Comparison of ENCODE assay signal across 19 mouse cellular contexts in the genomic region with DNA sequence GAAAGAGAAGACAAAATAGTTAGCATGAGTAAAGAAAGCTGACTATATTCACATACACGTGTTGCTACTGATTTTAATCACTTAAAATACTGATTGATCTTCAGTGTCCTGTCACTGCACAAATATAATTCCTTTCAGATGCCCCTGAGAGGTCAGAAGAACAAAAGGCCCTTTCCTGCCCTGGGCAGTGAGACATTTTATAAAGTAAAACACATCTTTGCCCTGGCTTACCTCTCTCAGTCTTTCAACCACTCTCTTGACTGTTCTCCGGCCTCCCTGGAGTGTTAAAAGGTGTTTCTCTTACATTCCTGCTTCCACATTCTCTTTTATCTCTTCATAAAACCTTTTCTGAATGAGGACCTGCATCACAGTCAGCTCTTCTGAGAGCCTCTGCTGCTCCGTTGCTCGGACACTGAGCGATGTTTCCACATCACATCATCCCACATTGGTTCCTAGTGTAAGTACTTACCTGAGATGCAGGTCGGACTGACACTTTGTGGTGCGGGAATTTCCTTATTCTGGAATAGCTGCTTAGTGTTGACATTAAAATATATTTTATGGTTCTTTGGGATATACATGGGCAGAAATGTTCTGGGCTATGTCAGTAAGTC.
"Had no signal": no experiment of that assay in that cellular context is flagged by ENCODE, and none has a peak within 500 bp of the region (broad histone marks: within the 10 kb centered on the region; RNA-seq: fewer than 3 reads in every experiment).

No protein-coding gene starts in this region.

- ATAC-seq: liver, embryonic 12.5 days had no signal

- H3K9ac ChIP-seq: liver, embryonic 12.5 days; liver, embryonic 14.5 days; lung, embryonic 14.5 days; midbrain, embryonic 12.5 days; neural tube, embryonic 13.5 days; neural tube, embryonic 15.5 days had no signal

- H3K36me3 ChIP-seq: midbrain, embryonic 10.5 days; midbrain, embryonic 12.5 days; neural tube, embryonic 13.5 days; neural tube, embryonic 15.5 days had no signal

- H3K9me3 ChIP-seq: liver, embryonic 12.5 days; midbrain, embryonic 10.5 days; midbrain, embryonic 12.5 days; neural tube, embryonic 13.5 days; neural tube, embryonic 15.5 days had no signal

- H3K4me2 ChIP-seq: liver, embryonic 12.5 days; lung, embryonic 14.5 days; midbrain, embryonic 12.5 days; neural tube, embryonic 13.5 days; neural tube, embryonic 15.5 days had no signal

- DNase-seq: lung, adult 18-20 months; lung, embryonic 14.5 days; lung, postnatal 10 days; lung, postnatal 4 days; retina, postnatal 1 day; right cerebral cortex, adult 18-20 months; right cerebral cortex, postnatal 25 days; right cerebral cortex, postnatal 4 days; spleen, adult 18-20 months; thymus, adult 18-20 months; thymus, postnatal 14 days; thymus, postnatal 36 days had no signal

- H3K27me3 ChIP-seq: liver, embryonic 12.5 days; midbrain, embryonic 12.5 days; neural tube, embryonic 13.5 days; neural tube, embryonic 15.5 days had no signal

- H3K27ac ChIP-seq: liver, embryonic 12.5 days; liver, embryonic 14.5 days; midbrain, embryonic 10.5 days; midbrain, embryonic 12.5 days; neural tube, embryonic 15.5 days had no signal

- H3K4me3 ChIP-seq: liver, embryonic 12.5 days; midbrain, embryonic 10.5 days; midbrain, embryonic 12.5 days; myocyte; neural tube, embryonic 13.5 days; neural tube, embryonic 15.5 days had no signal
